ENCODE assay signal across 7 mouse cellular contexts in genomic region chr11:43434024-43434407, GRCm38 (mm10). TPM values are rescaled to one million over a fixed set of nuclear protein-coding genes. Genes with fewer than 3 reads are reported as not detected.
A peak's percentile ranks its signal among the peaks of the same experiment; 100 is the strongest.
DNase-seq lines count a peak whose midpoint lies in the region; ATAC-seq lines count a peak whose summit lies in the region.

No protein-coding gene starts in this region.

- 1% methylated on average over 9 of the region's 9 CpGs for WGBS in limb, embryonic 15.5 days
- 4% methylated on average over 9 of the region's 9 CpGs for WGBS in stomach, embryonic 15.5 days

- H3K4me1 ChIP-seq in megakaryocyte, embryonic 14.5 days: peaks cover 31% of the 10 kb centered on the region
- peaks cover 6% of the 10 kb centered on the region for H3K4me1 ChIP-seq in limb, embryonic 15.5 days
- peaks cover 6% of the 10 kb centered on the region; the same call in 1 of the 2 replicates for H3K4me1 ChIP-seq in stomach, embryonic 15.5 days

- H3K27me3 ChIP-seq in megakaryocyte, embryonic 14.5 days (replicated peaks): no peaks in the 10 kb centered on the region
- no peaks in the 10 kb centered on the region for H3K27me3 ChIP-seq in limb, embryonic 15.5 days
- no peaks in the 10 kb centered on the region for H3K27me3 ChIP-seq in stomach, embryonic 15.5 days (replicated peaks)

- no peaks in the 10 kb centered on the region for H3K9me3 ChIP-seq in megakaryocyte, embryonic 14.5 days
- H3K9me3 ChIP-seq in limb, embryonic 15.5 days: no peaks in the 10 kb centered on the region
- H3K9me3 ChIP-seq in stomach, embryonic 15.5 days: no peaks in the 10 kb centered on the region

- H3K9ac ChIP-seq in limb, embryonic 15.5 days: peak overlapping the region; percentile 79
- peak overlapping the region; percentile 71 for H3K9ac ChIP-seq in stomach, embryonic 15.5 days

- peak overlapping the region; percentile 95 for H3K4me3 ChIP-seq in megakaryocyte, embryonic 14.5 days (replicated peaks)
- peak overlapping the region; percentile 86 for H3K4me3 ChIP-seq in limb, embryonic 15.5 days
- peak overlapping the region; percentile 90 for H3K4me3 ChIP-seq in stomach, embryonic 15.5 days (replicated peaks)

- peak overlapping the region; percentile 56 for H3K4me2 ChIP-seq in limb, embryonic 15.5 days
- H3K4me2 ChIP-seq in stomach, embryonic 15.5 days: peak overlapping the region; percentile 54

- H3K36me3 ChIP-seq in megakaryocyte, embryonic 14.5 days (replicated peaks; ENCODE audit: low read length): peaks cover 35% of the 10 kb centered on the region
- H3K36me3 ChIP-seq in limb, embryonic 15.5 days: peaks cover 18% of the 10 kb centered on the region
- H3K36me3 ChIP-seq in stomach, embryonic 15.5 days: peaks cover 17% of the 10 kb centered on the region

- no peak for ATAC-seq in megakaryocyte, adult 5-6 weeks (ENCODE audit: poor library complexity, severe bottlenecking)
- ATAC-seq in erythroid progenitor cell, adult 5-6 weeks (replicated peaks; ENCODE audit: low FRiP score, poor library complexity, severe bottlenecking): peak; percentile 43; the same call in 1 of the 2 replicates
- ATAC-seq in limb, embryonic 15.5 days (ENCODE audit: insufficient number of reproducible peaks, low FRiP score, low TSS enrichment, low read depth): 0 out of 2 replicates have a peak, but pooled peaks have one; percentile 14
- ATAC-seq in stomach, embryonic 15.5 days (ENCODE audit: insufficient read depth, low FRiP score, low read depth): 0 out of 2 replicates have a peak, but pooled peaks have one; percentile 27

- DNase-seq in cerebellum, adult 8-10 months: no peak
- DNase-seq in layer of hippocampus, adult 18-20 months (ENCODE audit: low spot score in 2 of 2): no peak

- H3K27ac ChIP-seq in limb, embryonic 15.5 days: no peak overlapping the region
- no peak overlapping the region for H3K27ac ChIP-seq in stomach, embryonic 15.5 days

RNA-seq across cellular contexts. Expression of gene Slu7, which starts 0.5 kb away (rescaled TPM):
- polyA plus RNA-seq in megakaryocyte, embryonic 14.5 days (2012; ENCODE audit: insufficient read depth, low replicate concordance): 2.2 and 7.3 TPM in 2 replicates
- total RNA-seq in megakaryocyte, adult 5-6 weeks (2015): 25.9 and 36.3 TPM in 2 replicates
- total RNA-seq in megakaryocyte, adult 5-6 weeks (2017): 74.2 and 77.7 TPM in 2 replicates
- total RNA-seq in erythroid progenitor cell, adult 5-6 weeks (2015; ENCODE audit: low replicate concordance): 8.8 and 20.5 TPM in 2 replicates
- 44.4 and 47.6 TPM in 2 replicates for total RNA-seq in erythroid progenitor cell, adult 5-6 weeks (2017; ENCODE audit: low replicate concordance)
- polyA plus RNA-seq in limb, embryonic 15.5 days (2015; fragmentation: Nextera tagmentation; extraction: Ambion mirVana): 55.0 and 60.2 TPM in 2 replicates
- polyA plus RNA-seq in stomach, embryonic 15.5 days (2015; fragmentation: Nextera tagmentation; extraction: Ambion mirVana): 51.0 and 51.8 TPM in 2 replicates
- total RNA-seq in layer of hippocampus, adult 18-20 months (2021): 10 to 100 TPM; 54.0 to 55.2 TPM

RNA-seq across cellular contexts. Expression of gene Pttg1, which starts 8.0 kb away (rescaled TPM):
- polyA plus RNA-seq in megakaryocyte, embryonic 14.5 days (2012; ENCODE audit: insufficient read depth, low replicate concordance): 2.9 and 24.0 TPM in 2 replicates
- total RNA-seq in megakaryocyte, adult 5-6 weeks (2015): 49.1 and 49.6 TPM in 2 replicates
- total RNA-seq in megakaryocyte, adult 5-6 weeks (2017): 40.5 and 44.4 TPM in 2 replicates
- total RNA-seq in erythroid progenitor cell, adult 5-6 weeks (2015; ENCODE audit: low replicate concordance): 45.7 and 73.5 TPM in 2 replicates
- 24.4 and 27.9 TPM in 2 replicates for total RNA-seq in erythroid progenitor cell, adult 5-6 weeks (2017; ENCODE audit: low replicate concordance)
- polyA plus RNA-seq in limb, embryonic 15.5 days (2015; fragmentation: Nextera tagmentation; extraction: Ambion mirVana): 74.1 and 78.7 TPM in 2 replicates
- 60.9 and 62.4 TPM in 2 replicates for polyA plus RNA-seq in stomach, embryonic 15.5 days (2015; fragmentation: Nextera tagmentation; extraction: Ambion mirVana)
- total RNA-seq in layer of hippocampus, adult 18-20 months (2021): 10 to 100 TPM; 26.4 to 28.5 TPM

RNA-seq across cellular contexts. Expression of gene C1qtnf2, which starts 40.1 kb away (rescaled TPM):
- polyA plus RNA-seq in megakaryocyte, embryonic 14.5 days (2012; ENCODE audit: insufficient read depth, low replicate concordance): not detected in 2 replicates
- not detected in 2 replicates for total RNA-seq in megakaryocyte, adult 5-6 weeks (2015)
- total RNA-seq in megakaryocyte, adult 5-6 weeks (2017): not detected in 2 replicates
- total RNA-seq in erythroid progenitor cell, adult 5-6 weeks (2015; ENCODE audit: low replicate concordance): not detected in 2 replicates
- not detected in 2 replicates for total RNA-seq in erythroid progenitor cell, adult 5-6 weeks (2017; ENCODE audit: low replicate concordance)
- polyA plus RNA-seq in limb, embryonic 15.5 days (2015; fragmentation: Nextera tagmentation; extraction: Ambion mirVana): 58.0 and 58.9 TPM in 2 replicates
- polyA plus RNA-seq in stomach, embryonic 15.5 days (2015; fragmentation: Nextera tagmentation; extraction: Ambion mirVana): 10.1 and 10.4 TPM in 2 replicates
- total RNA-seq in layer of hippocampus, adult 18-20 months (2021): 1 to 10 TPM in 1 of 2 experiments, under 1 TPM in 1; 0.74 to 2.0 TPM
